Mouse (Mus musculus) liver, adult 2 months (tissue): ENCODE measurements around the gene Slc35b1. TPM values are rescaled to one million over a fixed set of nuclear protein-coding genes. Genes with fewer than 3 reads are reported as not detected.

Source experiments
- DNase-seq: peaks from one replicate; pipeline ENCODE4 v3.0.0-alpha.2; 2011; ENCODE audit warnings: low read depth, low spot score; ENCODE audit errors: extremely low read depth
- H3K27ac ChIP-seq: fragments of 200-500 bp; replicated peaks from 2 replicates; pipeline ENCODE4 v1.5.1; 2012; ENCODE audit warnings: low read depth, mild to moderate bottlenecking, control low read depth, inconsistent platforms, low read length; ENCODE audit not compliant: insufficient read depth
- H3K27me3 ChIP-seq: fragments of 200-500 bp; 2 replicates; pipeline ENCODE4 v1.6.1; 2012; ENCODE audit warnings: mild to moderate bottlenecking, moderate library complexity, low read length, inconsistent platforms; ENCODE audit not compliant: control insufficient read depth, insufficient read depth
- H3K36me3 ChIP-seq: fragments of 200-500 bp; 2 replicates; pipeline ENCODE4 v1.6.1; 2012; ENCODE audit warnings: low read length, inconsistent platforms; ENCODE audit not compliant: control insufficient read depth, insufficient read depth
- H3K4me1 ChIP-seq: fragments of 200-500 bp; 2 replicates; pipeline ENCODE4 v1.6.1; 2011; ENCODE audit warnings: low read length; ENCODE audit not compliant: control insufficient read depth, insufficient read depth
- H3K4me3 ChIP-seq: fragments of 200-500 bp; 2 replicates; pipeline ENCODE4 v1.5.1; 2011; ENCODE audit warnings: low read depth, mild to moderate bottlenecking, control low read depth, low read length, moderate library complexity; ENCODE audit not compliant: insufficient read depth
- H3K79me2 ChIP-seq: fragments of 200-500 bp; 2 replicates; pipeline ENCODE4 v1.6.1; 2012; ENCODE audit warnings: inconsistent platforms, mild to moderate bottlenecking, low read length, moderate library complexity; ENCODE audit not compliant: control insufficient read depth, insufficient read depth
- H3K9ac ChIP-seq: fragments of 200-500 bp; 2 replicates; pipeline ENCODE4 v1.6.1; 2012; ENCODE audit warnings: low read depth, mild to moderate bottlenecking, control low read depth, inconsistent platforms, low read length
- CTCF ChIP-seq: fragments of 200-500 bp; IDR thresholded peaks from 2 replicates; pipeline ENCODE4 v1.5.1; 2011; ENCODE audit warnings: low read depth, low read length, control low read depth
- POLR2A ChIP-seq: fragments of 200-500 bp; IDR thresholded peaks from 2 replicates; pipeline ENCODE4 v1.6.1; 2011; ENCODE audit warnings: low read length, control low read depth; ENCODE audit not compliant: insufficient read depth; ENCODE audit errors: extremely low read depth
- WGBS: fragments of 180-500 bp; shearing (Covaris S2); methylation state at CpG from one replicate; pipeline ENCODE4 v1.1.7; 2018; 5-methylcytosine and 5-hydroxymethylcytosine counted together
- polyA plus RNA-seq: library from polyadenylated mRNA; depleted of rRNA; stranded (reverse); fragments of >200 nt; gene quantifications from 2 replicates; pipeline ENCODE4 v1.2.3, GENCODE M21; 2012
- total RNA-seq: library from RNA; depleted of rRNA; stranded (reverse); fragments of >200 nt; gene quantifications from 2 replicates; pipeline ENCODE4 v1.2.3, GENCODE M21; 2014

Slc35b1 gene
- total and polyA plus RNA-seq, 2 experiments: 58.6 to 92.0 TPM

GRCm38 (mm10) chr11:95392223-95392667, 7.8 kb downstream of the Slc35b1 start:
- Histone ChIP-seq H3K79me2 (no peaks in the 10 kb centered on the region), H3K4me1 (peaks cover 3% of the 10 kb centered on the region; the same call in 1 of the 2 replicates), H3K36me3 (peaks cover 27% of the 10 kb centered on the region), H3K4me3 (no peak overlapping the region), H3K27ac (no peak overlapping the region), H3K9ac (no peak overlapping the region), H3K27me3 (no peaks in the 10 kb centered on the region)
- no peak for TF ChIP-seq POLR2A
- TF ChIP-seq CTCF: no peak
- DNase-seq: no peak
- 67% methylated on average over 7 of the region's 7 CpGs for WGBS

- H3K9ac ChIP-seq: no peak overlapping the region
- H3K27ac ChIP-seq: no peak overlapping the region
- peaks cover under 1% of the 10 kb centered on the region for H3K4me1 ChIP-seq
- no peaks in the 10 kb centered on the region for H3K79me2 ChIP-seq
- no peak for DNase-seq
- TF ChIP-seq POLR2A (no peak), CTCF (no peak)
- peaks cover 23% of the 10 kb centered on the region for H3K36me3 ChIP-seq
- H3K4me3 ChIP-seq: no peak overlapping the region
- no peaks in the 10 kb centered on the region for H3K27me3 ChIP-seq
- 84% methylated on average over 11 of the region's 11 CpGs for WGBS
Measured at GRCm38 (mm10) chr11:95392708-95393499, 8.4 kb downstream of the Slc35b1 start.

- no peak overlapping the region for H3K9ac ChIP-seq
- no peaks in the 10 kb centered on the region for H3K79me2 ChIP-seq
- WGBS: 48% methylated on average over 5 of the region's 5 CpGs
- peaks cover 5% of the 10 kb centered on the region for H3K4me1 ChIP-seq
- no peaks in the 10 kb centered on the region for H3K27me3 ChIP-seq
- no peak overlapping the region for H3K4me3 ChIP-seq
- H3K27ac ChIP-seq: no peak overlapping the region
- peaks cover 20% of the 10 kb centered on the region for H3K36me3 ChIP-seq
- TF ChIP-seq POLR2A (no peak), CTCF (no peak)
- DNase-seq: no peak
Measured at GRCm38 (mm10) chr11:95393500-95393816, 9.0 kb downstream of the Slc35b1 start.

- 66% methylated on average over 5 of the region's 5 CpGs for WGBS
Measured at GRCm38 (mm10) chr11:95394112-95394511, 9.6 kb downstream of the Slc35b1 start.

GRCm38 (mm10) chr11:95396548-95396947, 12.1 kb downstream of the Slc35b1 start:
- WGBS: 75% methylated on average over 1 of the region's 1 CpGs
- H3K4me3 ChIP-seq: no peak overlapping the region
- no peak for DNase-seq
- H3K4me1 ChIP-seq: peaks cover 5% of the 10 kb centered on the region
- TF ChIP-seq POLR2A (no peak), CTCF (no peak)
- no peaks in the 10 kb centered on the region; the same call in 1 of the 2 replicates for H3K36me3 ChIP-seq
- no peaks in the 10 kb centered on the region for H3K27me3 ChIP-seq
- no peak overlapping the region for H3K27ac ChIP-seq
- no peak overlapping the region for H3K9ac ChIP-seq
- H3K79me2 ChIP-seq: no peaks in the 10 kb centered on the region

More at GRCm38 (mm10) chr11:95394112-95394511, 9.6 kb downstream of the Slc35b1 start:
- Histone ChIP-seq H3K79me2 (no peaks in the 10 kb centered on the region), H3K27ac (no peak overlapping the region), H3K9ac (no peak overlapping the region), H3K4me3 (no peak overlapping the region), H3K36me3 (peaks cover 19% of the 10 kb centered on the region), H3K4me1 (peaks cover 5% of the 10 kb centered on the region), H3K27me3 (no peaks in the 10 kb centered on the region)
- TF ChIP-seq CTCF (no peak), POLR2A (no peak)
- DNase-seq: no peak
